Mouse (Mus musculus) brain, embryonic 14.5 days (tissue): ENCODE data around the gene Pmel. TPM values are rescaled to one million over a fixed set of nuclear protein-coding genes. Genes with fewer than 3 reads are reported as not detected.
"Not testable (repeated sequence)": the region's sequence is repeated elsewhere in the genome, so short reads cannot be mapped to it uniquely, and the experiment has no call there.

Experiments
- DNase-seq: peaks from one replicate; pipeline ENCODE4 v3.0.0-alpha.2; 2011; ENCODE audit warnings: low read depth
- CTCF ChIP-seq: fragments of 200-500 bp; IDR thresholded peaks from 2 replicates; pipeline ENCODE4 v1.5.1; 2012; ENCODE audit warnings: inconsistent platforms, mild to moderate bottlenecking, moderate library complexity, borderline replicate concordance; ENCODE audit not compliant: insufficient read depth, insufficient read length; ENCODE audit errors: extremely low read depth
- POLR2A ChIP-seq: fragments of 200-500 bp; IDR thresholded peaks from 2 replicates; pipeline ENCODE4 v1.6.1; 2012; ENCODE audit warnings: mild to moderate bottlenecking, inconsistent platforms, borderline replicate concordance; ENCODE audit not compliant: poor library complexity, insufficient read depth, insufficient read length, severe bottlenecking; ENCODE audit errors: extremely low read depth
- polyA plus RNA-seq: library from polyadenylated mRNA; depleted of rRNA; stranded (reverse); fragments of >200 nt; gene quantifications from 2 replicates; pipeline ENCODE4 v1.2.3, GENCODE M21; 2012

The Pmel gene
- polyA plus RNA-seq, 1 experiment, result 1.1 TPM

DNA sequence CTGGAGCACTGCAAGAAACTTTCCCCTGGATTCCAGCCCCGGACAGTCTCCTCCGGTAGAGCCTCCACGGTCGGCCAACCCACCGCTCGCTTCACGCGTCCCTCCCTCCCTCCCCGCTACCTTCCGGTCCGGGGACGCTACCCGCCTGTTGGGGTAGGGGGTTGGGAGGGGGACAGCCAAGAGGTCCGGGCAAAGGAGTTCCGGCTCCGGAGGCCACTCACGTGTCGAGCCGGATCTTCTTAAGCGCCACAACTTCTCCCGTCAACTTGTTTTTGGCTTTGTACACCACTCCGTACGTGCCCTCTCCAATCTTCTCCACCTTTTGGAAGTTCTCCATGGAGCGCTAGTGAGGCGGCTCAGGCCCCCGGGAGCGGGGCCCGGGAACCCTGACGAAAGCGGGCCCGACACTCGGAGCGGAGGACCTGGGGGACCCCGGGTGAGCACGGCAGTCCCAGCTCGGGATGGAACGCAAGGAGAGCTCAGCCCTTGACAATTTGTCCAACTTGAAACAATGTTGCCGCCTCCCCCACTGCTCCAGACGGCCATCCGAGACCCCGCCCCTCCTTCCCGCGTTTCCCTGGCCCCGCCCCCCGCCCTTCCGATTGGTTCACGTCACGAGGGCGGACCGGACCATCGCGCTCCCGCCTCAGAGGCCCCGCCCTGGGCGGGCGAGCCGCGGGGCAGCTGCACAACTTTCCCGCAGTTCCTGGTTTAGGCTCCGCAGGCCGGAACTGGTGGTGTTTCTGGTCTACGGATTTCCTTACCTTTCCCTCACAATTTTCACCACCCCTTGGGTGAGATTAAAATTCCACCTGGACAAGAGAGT lies 709 bp downstream of the Pmel start, which contains the start of gene Cdk2:
TSS of gene Cdk2 (minus strand) at position 541 of the 826 bp plus-strand sequence.
- TF ChIP-seq POLR2A (peak; percentile 22; the same call in 1 of the 2 replicates), CTCF (no peak)
- peak; percentile 96 for DNase-seq

- no peak for DNase-seq
- no peak for TF ChIP-seq POLR2A
- TF ChIP-seq CTCF, result no peak
Measured at GRCm38 (mm10) chr10:128705317-128705693, 1.3 kb downstream of the Pmel start.

- DNase-seq, result not testable (repeated sequence)
Measured at GRCm38 (mm10) chr10:128711318-128711717, 7.3 kb downstream of the Pmel start.

DNA sequence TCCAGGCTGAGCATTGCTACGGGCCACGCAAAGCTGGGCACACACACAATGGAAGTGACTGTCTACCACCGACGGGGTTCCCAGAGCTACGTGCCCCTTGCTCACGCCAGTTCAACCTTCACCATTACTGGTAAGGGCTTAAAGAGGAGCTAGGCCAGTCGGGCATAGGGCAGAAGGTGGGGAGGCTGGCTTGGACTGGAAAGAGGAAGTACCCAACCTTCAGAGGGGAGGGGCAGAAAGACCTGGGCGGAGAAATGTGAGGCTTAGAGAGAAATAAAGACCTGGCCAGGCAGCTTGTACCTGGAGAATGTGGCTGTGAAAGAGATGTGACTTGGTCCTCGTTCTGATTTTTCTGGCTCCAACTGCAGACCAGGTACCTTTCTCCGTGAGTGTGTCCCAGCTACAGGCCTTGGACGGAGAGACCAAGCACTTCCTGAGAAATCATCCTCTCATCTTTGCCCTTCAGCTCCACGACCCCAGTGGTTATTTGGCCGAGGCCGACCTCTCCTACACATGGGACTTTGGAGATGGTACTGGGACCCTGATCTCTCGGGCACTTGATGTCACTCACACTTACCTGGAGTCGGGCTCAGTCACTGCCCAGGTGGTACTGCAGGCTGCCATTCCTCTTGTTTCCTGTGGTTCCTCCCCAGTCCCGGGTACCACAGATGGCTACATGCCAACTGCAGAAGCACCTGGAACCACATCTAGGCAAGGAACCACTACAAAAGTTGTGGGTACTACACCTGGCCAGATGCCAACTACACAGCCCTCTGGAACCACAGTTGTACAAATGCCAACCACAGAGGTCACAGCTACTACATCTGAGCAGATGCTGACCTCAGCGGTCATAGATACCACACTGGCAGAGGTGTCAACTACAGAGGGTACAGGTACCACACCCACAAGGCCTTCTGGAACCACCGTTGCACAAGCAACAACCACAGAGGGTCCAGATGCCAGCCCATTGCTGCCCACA lies 11.9 kb downstream of the Pmel start:
- DNase-seq, result no peak
- TF ChIP-seq CTCF (no peak), POLR2A (no peak)

DNA sequence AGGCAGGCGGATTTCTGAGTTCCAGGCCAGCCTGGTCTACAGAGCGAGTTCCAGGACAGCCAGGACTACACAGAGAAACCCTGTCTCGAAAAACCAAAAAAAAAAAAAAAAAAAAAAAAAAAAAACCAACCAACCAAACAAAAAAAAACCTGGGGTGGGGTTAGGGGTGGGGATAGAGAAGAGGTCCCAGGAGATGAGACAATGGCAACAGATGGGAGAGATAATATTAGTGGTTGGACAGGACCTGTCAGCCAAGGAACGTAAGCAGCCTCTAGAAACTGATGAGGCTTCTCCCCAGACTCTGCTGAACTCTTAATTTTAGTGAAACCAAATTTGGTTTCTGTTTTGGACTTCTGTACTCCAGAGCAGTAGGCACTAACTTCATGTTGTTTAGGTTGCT lies 21.5 kb downstream of the Pmel start:
- DNase-seq, result not testable (repeated sequence)

- no peak for DNase-seq
- no peak for TF ChIP-seq CTCF
Measured at GRCm38 (mm10) chr10:128728059-128728458, 24.1 kb downstream of the Pmel start.

DNA sequence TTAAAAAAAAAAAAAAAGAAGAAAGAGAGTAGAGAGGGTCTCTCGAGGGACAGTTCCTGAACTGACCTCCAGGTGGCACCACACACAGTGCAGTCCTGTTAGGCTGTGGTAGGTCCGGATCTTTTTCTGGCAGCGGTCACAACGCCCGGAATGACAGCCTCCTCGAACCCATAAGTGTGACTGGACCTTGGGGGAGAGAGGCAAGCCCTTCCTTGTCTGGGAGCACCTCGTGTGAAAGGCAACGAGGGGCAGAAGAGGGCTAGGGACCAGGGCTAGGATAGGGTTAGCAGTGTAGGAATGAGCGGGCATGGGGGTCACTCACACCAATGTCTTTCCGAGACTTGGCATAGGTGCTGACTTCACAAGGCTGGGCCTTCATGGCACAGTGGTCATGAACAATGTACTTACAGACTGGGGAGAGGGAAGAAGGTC lies 27.0 kb downstream of the Pmel start:
- peak; percentile 71 for DNase-seq

GRCm38 (mm10) chr10:128731992-128732391 lies 28.0 kb downstream of the Pmel start:
- TF ChIP-seq CTCF (no peak), POLR2A (no peak)
- DNase-seq, result no peak

More for the DNA sequence above, 27.0 kb downstream of the Pmel start:
- TF ChIP-seq CTCF (peak; percentile 83), POLR2A (no peak)

DNA sequence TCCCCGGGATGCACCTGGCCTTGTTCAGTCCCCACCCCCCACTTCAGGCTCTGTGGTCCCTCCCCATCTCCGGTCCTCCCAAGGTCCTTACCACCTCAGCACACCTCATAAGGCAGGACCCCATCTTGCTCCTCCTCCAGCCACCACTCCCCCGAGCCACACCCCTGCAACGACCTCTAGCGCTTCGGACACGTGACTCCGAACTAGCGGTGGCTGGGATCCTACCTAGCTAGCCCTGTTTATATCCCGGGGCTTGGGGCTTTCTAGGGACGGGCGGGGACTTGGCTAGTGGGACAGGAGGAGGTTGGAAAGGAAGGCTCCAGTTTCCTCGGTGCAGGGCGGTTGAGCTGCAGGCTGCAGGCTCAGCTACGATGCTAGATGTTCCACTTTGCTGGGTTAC lies 33.4 kb downstream of the Pmel start:
- DNase-seq, result no peak
- no peak for TF ChIP-seq POLR2A

GRCm38 (mm10) chr10:128740296-128740695 lies 36.3 kb downstream of the Pmel start:
- TF ChIP-seq POLR2A, result no peak
- no peak for TF ChIP-seq CTCF
- no peak for DNase-seq

DNA sequence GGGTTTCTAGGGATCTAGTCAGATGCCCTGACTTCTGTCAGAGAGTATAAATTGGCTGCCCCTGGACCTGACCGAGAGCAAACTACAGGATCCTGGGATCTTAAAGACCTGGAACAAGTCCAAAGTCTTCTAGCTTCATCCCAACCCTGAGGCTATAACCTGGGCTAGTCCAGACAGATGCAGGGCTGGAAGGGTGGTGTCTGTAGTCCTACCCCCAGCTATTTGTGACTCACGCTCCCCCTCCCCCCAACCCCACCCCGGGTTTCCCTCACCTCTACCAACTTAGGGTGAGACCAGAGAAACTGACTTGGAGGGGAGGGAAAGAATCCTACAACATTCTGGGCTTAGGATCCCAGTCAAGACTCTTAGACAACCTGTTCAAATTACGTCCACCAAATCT lies 38.6 kb downstream of the Pmel start:
- TF ChIP-seq CTCF (no peak), POLR2A (no peak)
- DNase-seq, result no peak

GRCm38 (mm10) chr10:128743235-128743634 lies 39.2 kb downstream of the Pmel start:
- DNase-seq, result no peak
- TF ChIP-seq POLR2A (no peak), CTCF (no peak)
